Mouse (Mus musculus): Measurements from ENCODE around the gene Prkag2. TPM values are rescaled to one million over a fixed set of nuclear protein-coding genes. Genes with fewer than 3 reads are reported as not detected.

Prkag2 gene
- polyA plus RNA-seq, 1 experiment from 2014 or later = 36.4 TPM

GRCm38 (mm10) chr5:24831912-24832311 is 268.5 kb downstream of the Prkag2 start:
- ATAC-seq (replicated peaks; ENCODE audit: low FRiP score, low read depth) = no peak
- Histone ChIP-seq H3K27me3 (ENCODE audit: insufficient read depth, low read length) (no peaks in the 10 kb centered on the region), H3K27ac (no peak overlapping the region), H3K36me3 (ENCODE audit: insufficient read depth, low read length) (no peaks in the 10 kb centered on the region), H3K4me2 (ENCODE audit: low read length) (no peak overlapping the region), H3K4me3 (replicated peaks; ENCODE audit: low read depth, low read length) (no peak overlapping the region), H3K9ac (ENCODE audit: low read depth, low read length) (no peak overlapping the region), H3K4me1 (replicated peaks; ENCODE audit: insufficient read depth, low read length) (peaks cover 11% of the 10 kb centered on the region; the same call in 1 of the 2 replicates), H3K9me3 (replicated peaks; ENCODE audit: low read length) (no peaks in the 10 kb centered on the region)
- TF ChIP-seq CTCF (IDR thresholded peaks at IDR 0.05; ENCODE audit: low read depth) = no peak
- 86% methylated on average over 3 of the region's 3 CpGs for WGBS
- no peak for DNase-seq (ENCODE audit: low spot score)

GRCm38 (mm10) chr5:24828446-24828845 is 272.0 kb downstream of the Prkag2 start:
- Histone ChIP-seq H3K27me3 (ENCODE audit: insufficient read depth, low read length) (no peaks in the 10 kb centered on the region), H3K36me3 (ENCODE audit: insufficient read depth, low read length) (no peaks in the 10 kb centered on the region), H3K27ac (no peak overlapping the region), H3K9me3 (replicated peaks; ENCODE audit: low read length) (no peaks in the 10 kb centered on the region), H3K4me3 (replicated peaks; ENCODE audit: low read depth, low read length) (no peak overlapping the region), H3K4me2 (ENCODE audit: low read length) (no peak overlapping the region), H3K4me1 (replicated peaks; ENCODE audit: insufficient read depth, low read length) (peaks cover 33% of the 10 kb centered on the region), H3K9ac (ENCODE audit: low read depth, low read length) (no peak overlapping the region)
- 82% methylated on average over 3 of the region's 3 CpGs for WGBS
- ATAC-seq (replicated peaks; ENCODE audit: low FRiP score, low read depth) = no peak
- TF ChIP-seq CTCF (IDR thresholded peaks at IDR 0.05; ENCODE audit: low read depth) = no peak; the same call in 1 of the 2 replicates
- no peak for DNase-seq (ENCODE audit: low spot score)

GRCm38 (mm10) chr5:24827173-24827572 is 273.3 kb downstream of the Prkag2 start:
- H3K27me3 ChIP-seq (ENCODE audit: insufficient read depth, low read length) = no peaks in the 10 kb centered on the region
- H3K4me1 ChIP-seq (replicated peaks; ENCODE audit: insufficient read depth, low read length) = peaks cover 33% of the 10 kb centered on the region
- no peak for DNase-seq (ENCODE audit: low spot score)
- H3K4me3 ChIP-seq (replicated peaks; ENCODE audit: low read depth, low read length) = no peak overlapping the region
- no peaks in the 10 kb centered on the region for H3K36me3 ChIP-seq (ENCODE audit: insufficient read depth, low read length)
- TF ChIP-seq CTCF (IDR thresholded peaks at IDR 0.05; ENCODE audit: low read depth) = no peak
- no peaks in the 10 kb centered on the region for H3K9me3 ChIP-seq (replicated peaks; ENCODE audit: low read length)
- H3K9ac ChIP-seq (ENCODE audit: low read depth, low read length) = 0 out of 2 replicates have a peak overlapping the region, but pooled peaks have one; percentile 2
- no peak overlapping the region for H3K4me2 ChIP-seq (ENCODE audit: low read length)
- ATAC-seq (replicated peaks; ENCODE audit: low FRiP score, low read depth) = no peak
- 89% methylated on average over 2 of the region's 2 CpGs for WGBS
- no peak overlapping the region for H3K27ac ChIP-seq

GRCm38 (mm10) chr5:24826056-24826770 is 274.2 kb downstream of the Prkag2 start:
- H3K27me3 ChIP-seq (ENCODE audit: insufficient read depth, low read length) = no peaks in the 10 kb centered on the region
- no peak overlapping the region for H3K9ac ChIP-seq (ENCODE audit: low read depth, low read length)
- H3K4me1 ChIP-seq (replicated peaks; ENCODE audit: insufficient read depth, low read length) = peaks cover 33% of the 10 kb centered on the region
- WGBS = 77% methylated on average over 9 of the region's 9 CpGs
- H3K36me3 ChIP-seq (ENCODE audit: insufficient read depth, low read length) = no peaks in the 10 kb centered on the region
- no peak overlapping the region for H3K4me2 ChIP-seq (ENCODE audit: low read length)
- no peak for TF ChIP-seq CTCF (IDR thresholded peaks at IDR 0.05; ENCODE audit: low read depth)
- H3K4me3 ChIP-seq (replicated peaks; ENCODE audit: low read depth, low read length) = no peak overlapping the region
- DNase-seq (ENCODE audit: low spot score) (no peak), ATAC-seq (replicated peaks; ENCODE audit: low FRiP score, low read depth) (no peak)
- H3K27ac ChIP-seq = no peak overlapping the region
- H3K9me3 ChIP-seq (replicated peaks; ENCODE audit: low read length) = no peaks in the 10 kb centered on the region

- TF ChIP-seq CTCF (IDR thresholded peaks at IDR 0.05; ENCODE audit: low read depth) = no peak
- Histone ChIP-seq H3K27ac (no peak overlapping the region), H3K4me1 (replicated peaks; ENCODE audit: insufficient read depth, low read length) (peaks cover 33% of the 10 kb centered on the region), H3K9me3 (replicated peaks; ENCODE audit: low read length) (no peaks in the 10 kb centered on the region), H3K4me2 (ENCODE audit: low read length) (no peak overlapping the region), H3K36me3 (ENCODE audit: insufficient read depth, low read length) (no peaks in the 10 kb centered on the region), H3K27me3 (ENCODE audit: insufficient read depth, low read length) (no peaks in the 10 kb centered on the region), H3K4me3 (replicated peaks; ENCODE audit: low read depth, low read length) (no peak overlapping the region), H3K9ac (ENCODE audit: low read depth, low read length) (no peak overlapping the region)
- DNase-seq (ENCODE audit: low spot score) (no peak), ATAC-seq (replicated peaks; ENCODE audit: low FRiP score, low read depth) (no peak)
- WGBS = 54% methylated on average over 4 of the region's 4 CpGs
These were observed 274.9 kb downstream of the Prkag2 start for GRCm38 (mm10) chr5:24825365-24826055.

- H3K4me3 ChIP-seq (replicated peaks; ENCODE audit: low read depth, low read length) = no peak overlapping the region
- DNase-seq (ENCODE audit: low spot score) (no peak), ATAC-seq (replicated peaks; ENCODE audit: low FRiP score, low read depth) (no peak)
- no peak overlapping the region for H3K4me2 ChIP-seq (ENCODE audit: low read length)
- H3K27ac ChIP-seq = no peak overlapping the region
- H3K36me3 ChIP-seq (ENCODE audit: insufficient read depth, low read length) = no peaks in the 10 kb centered on the region
- WGBS = 50% methylated on average over 6 of the region's 6 CpGs
- H3K9ac ChIP-seq (ENCODE audit: low read depth, low read length) = no peak overlapping the region
- H3K27me3 ChIP-seq (ENCODE audit: insufficient read depth, low read length) = no peaks in the 10 kb centered on the region
- H3K9me3 ChIP-seq (replicated peaks; ENCODE audit: low read length) = no peaks in the 10 kb centered on the region
- peaks cover 33% of the 10 kb centered on the region for H3K4me1 ChIP-seq (replicated peaks; ENCODE audit: insufficient read depth, low read length)
- TF ChIP-seq CTCF (IDR thresholded peaks at IDR 0.05; ENCODE audit: low read depth) = no peak
These were observed 276.5 kb downstream of the Prkag2 start for GRCm38 (mm10) chr5:24823864-24824405.
